Mouse (Mus musculus) retina, embryonic 14.5 days (tissue): ENCODE results near the gene Zfp593.
"Not testable (repeated sequence)": the region's sequence is repeated elsewhere in the genome, so short reads cannot be mapped to it uniquely, and the experiment has no call there.

Experiments used
- DNase-seq: peaks from one replicate; pipeline ENCODE4 v3.0.0-alpha.2; 2015; ENCODE audit warnings: low spot score

The Zfp593 gene

GRCm38 (mm10) chr4:134245148-134245843 lies at the start of gene Zfp593:
Gene Zfp593 (minus strand): TSS chr4:134245592.
- DNase-seq: peak; percentile 98

GRCm38 (mm10) chr4:134293692-134294163 lies 48.3 kb upstream of the Zfp593 start:
- DNase-seq: no peak

GRCm38 (mm10) chr4:134293061-134293691 lies 47.8 kb upstream of the Zfp593 start:
- no peak for DNase-seq

- DNase-seq: peak; percentile 92
These were observed 46.7 kb upstream of the Zfp593 start for GRCm38 (mm10) chr4:134292067-134292466.

GRCm38 (mm10) chr4:134288397-134289256 lies 43.2 kb upstream of the Zfp593 start:
- DNase-seq: no peak

- peak; percentile 83 for DNase-seq
These were observed 42.2 kb upstream of the Zfp593 start, which contains the start of gene Pdik1l for GRCm38 (mm10) chr4:134287575-134288025. Gene Pdik1l (minus strand): TSS chr4:134287895.

GRCm38 (mm10) chr4:134287168-134287564 lies 41.8 kb upstream of the Zfp593 start:
- DNase-seq: peak; percentile 96

- DNase-seq: no peak
These were observed 41.1 kb upstream of the Zfp593 start for GRCm38 (mm10) chr4:134286226-134287167.

GRCm38 (mm10) chr4:134284942-134285341 lies 39.5 kb upstream of the Zfp593 start:
- DNase-seq: no peak

- DNase-seq: peak; percentile 22
These were observed 28.3 kb upstream of the Zfp593 start for GRCm38 (mm10) chr4:134273417-134274345.

- DNase-seq: no peak
These were observed 27.5 kb upstream of the Zfp593 start for GRCm38 (mm10) chr4:134272731-134273416.

- no peak for DNase-seq
These were observed 26.6 kb upstream of the Zfp593 start for GRCm38 (mm10) chr4:134271979-134272378.

GRCm38 (mm10) chr4:134269622-134270021 lies 24.2 kb upstream of the Zfp593 start:
- not testable (repeated sequence) for DNase-seq

GRCm38 (mm10) chr4:134268102-134268655 lies 22.8 kb upstream of the Zfp593 start:
- no peak for DNase-seq

GRCm38 (mm10) chr4:134265860-134266585 lies 20.6 kb upstream of the Zfp593 start:
- DNase-seq: no peak

GRCm38 (mm10) chr4:134263191-134263590 lies 17.8 kb upstream of the Zfp593 start:
- DNase-seq: no peak

GRCm38 (mm10) chr4:134258354-134258753 lies 13.0 kb upstream of the Zfp593 start:
- no peak for DNase-seq
